Mouse (Mus musculus) neural tube, embryonic 13.5 days (tissue): ENCODE measurements around the gene F2rl1. TPM values are rescaled to one million over a fixed set of nuclear protein-coding genes. Genes with fewer than 3 reads are reported as not detected.
A peak's percentile ranks its signal among the peaks of the same experiment; 100 is the strongest.

Experiments
- ATAC-seq: fragments of 200-750 bp; cut with Nextera tagmentation; 2 replicates; pipeline ENCODE4 v1.8.0; 2017; ENCODE audit warnings: low read depth, mild to moderate bottlenecking, moderate TSS enrichment, moderate library complexity
- H3K27ac ChIP-seq: fragments of 300-500 bp; sonication (generic); replicated peaks from 2 replicates; pipeline ENCODE4 v1.5.1; 2015; ENCODE audit warnings: moderate library complexity, mild to moderate bottlenecking, inconsistent platforms
- H3K27me3 ChIP-seq: fragments of 300-500 bp; sonication (generic); 2 replicates; pipeline ENCODE4 v1.6.1; 2015; ENCODE audit warnings: mild to moderate bottlenecking, inconsistent platforms
- H3K36me3 ChIP-seq: fragments of 300-500 bp; sonication (generic); 2 replicates; pipeline ENCODE4 v1.6.1; 2015; ENCODE audit warnings: mild to moderate bottlenecking, inconsistent platforms
- H3K4me1 ChIP-seq: fragments of 300-500 bp; sonication (generic); replicated peaks from 2 replicates; pipeline ENCODE4 v1.6.1; 2015; ENCODE audit warnings: inconsistent platforms
- H3K4me2 ChIP-seq: fragments of 300-500 bp; sonication (generic); 2 replicates; pipeline ENCODE4 v1.6.1; 2015; ENCODE audit warnings: inconsistent platforms, mild to moderate bottlenecking, moderate library complexity
- H3K4me3 ChIP-seq: fragments of 300-500 bp; sonication (generic); 2 replicates; pipeline ENCODE4 v1.5.1; 2015; ENCODE audit warnings: mild to moderate bottlenecking, inconsistent platforms
- H3K9ac ChIP-seq: fragments of 300-500 bp; sonication (generic); 2 replicates; pipeline ENCODE4 v1.6.1; 2015; ENCODE audit warnings: moderate library complexity, mild to moderate bottlenecking, inconsistent platforms
- H3K9me3 ChIP-seq: fragments of 300-500 bp; sonication (generic); 2 replicates; pipeline ENCODE4 v1.6.1; 2016; ENCODE audit warnings: inconsistent platforms
- WGBS: fragments of 180-500 bp; shearing (Covaris S2); methylation state at CpG from one replicate; pipeline ENCODE4 v1.1.7; 2015; 5-methylcytosine and 5-hydroxymethylcytosine counted together
- polyA plus RNA-seq: library from polyadenylated mRNA; unstranded; fragments of >200 nt; fragmentation: Nextera tagmentation; extraction: Ambion mirVana; gene quantifications from 2 replicates; pipeline ENCODE4 v1.2.1, GENCODE M21; 2015

The F2rl1 gene
- polyA plus RNA-seq: 0.11 TPM in 1 of 2 replicates, not detected in the other

GRCm38 (mm10) chr13:95524674-95525491 is at the start of gene F2rl1:
F2rl1 (minus strand) TSS chr13:95525227.
- Histone ChIP-seq H3K9ac (peak within 1 kb of the TSS; percentile 41), H3K9me3 (no peaks in the 10 kb centered on the region), H3K4me2 (peak within 1 kb of the TSS; percentile 65), H3K4me3 (peak within 1 kb of the TSS; percentile 38), H3K36me3 (no peaks in the 10 kb centered on the region), H3K27me3 (peaks cover 61% of the 10 kb centered on the region), H3K4me1 (peaks cover 14% of the 10 kb centered on the region), H3K27ac (no peak within 1 kb of the TSS)
- ATAC-seq: peak; percentile 62
- 1% methylated on average over 54 of the region's 54 CpGs for WGBS

GRCm38 (mm10) chr13:95570877-95571276 is 45.9 kb upstream of the F2rl1 start:
- Histone ChIP-seq H3K9ac (no peak overlapping the region), H3K27me3 (no peaks in the 10 kb centered on the region), H3K4me1 (no peaks in the 10 kb centered on the region), H3K9me3 (0 out of 2 replicates have a peak, but pooled peaks cover 7% of the 10 kb centered on the region), H3K27ac (no peak overlapping the region), H3K4me2 (no peak overlapping the region), H3K4me3 (no peak overlapping the region), H3K36me3 (no peaks in the 10 kb centered on the region)
- WGBS: 96% methylated on average over 4 of the region's 4 CpGs
- no peak for ATAC-seq

DNA sequence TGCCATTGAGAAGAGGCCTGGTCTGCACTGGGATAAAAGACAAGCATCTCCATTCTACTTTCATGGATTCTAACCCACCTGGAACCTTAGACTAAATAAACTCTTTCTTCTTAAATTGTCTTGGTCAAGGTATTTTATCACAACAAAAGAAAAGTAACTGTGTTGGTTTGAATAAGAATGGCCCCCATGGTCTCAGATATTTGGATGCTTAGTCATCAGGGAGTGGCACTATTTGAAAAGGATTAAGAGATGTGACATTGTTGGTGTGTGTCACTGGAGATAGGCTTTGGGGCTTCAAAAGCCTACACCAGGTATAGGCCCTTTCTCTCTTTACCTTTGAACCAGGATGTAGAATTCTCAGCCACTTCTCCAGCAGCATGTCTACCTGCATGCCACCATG is 44.3 kb upstream of the F2rl1 start:
- no peak overlapping the region for H3K4me3 ChIP-seq
- H3K9ac ChIP-seq: no peak overlapping the region
- no peaks in the 10 kb centered on the region for H3K4me1 ChIP-seq
- no peak for ATAC-seq
- no peak overlapping the region for H3K27ac ChIP-seq
- no peaks in the 10 kb centered on the region for H3K36me3 ChIP-seq
- no peak overlapping the region for H3K4me2 ChIP-seq
- H3K27me3 ChIP-seq: no peaks in the 10 kb centered on the region; the same call in 1 of the 2 replicates
- H3K9me3 ChIP-seq: 0 out of 2 replicates have a peak, but pooled peaks cover 7% of the 10 kb centered on the region

GRCm38 (mm10) chr13:95568336-95568735 is 43.3 kb upstream of the F2rl1 start:
- no peak for ATAC-seq
- no peaks in the 10 kb centered on the region for H3K4me1 ChIP-seq
- 95% methylated on average over 3 of the region's 3 CpGs for WGBS
- 0 out of 2 replicates have a peak, but pooled peaks cover 7% of the 10 kb centered on the region for H3K9me3 ChIP-seq
- no peak overlapping the region for H3K27ac ChIP-seq
- H3K36me3 ChIP-seq: no peaks in the 10 kb centered on the region
- H3K27me3 ChIP-seq: no peaks in the 10 kb centered on the region; the same call in 1 of the 2 replicates
- H3K4me3 ChIP-seq: no peak overlapping the region
- no peak overlapping the region for H3K9ac ChIP-seq
- H3K4me2 ChIP-seq: no peak overlapping the region

DNA sequence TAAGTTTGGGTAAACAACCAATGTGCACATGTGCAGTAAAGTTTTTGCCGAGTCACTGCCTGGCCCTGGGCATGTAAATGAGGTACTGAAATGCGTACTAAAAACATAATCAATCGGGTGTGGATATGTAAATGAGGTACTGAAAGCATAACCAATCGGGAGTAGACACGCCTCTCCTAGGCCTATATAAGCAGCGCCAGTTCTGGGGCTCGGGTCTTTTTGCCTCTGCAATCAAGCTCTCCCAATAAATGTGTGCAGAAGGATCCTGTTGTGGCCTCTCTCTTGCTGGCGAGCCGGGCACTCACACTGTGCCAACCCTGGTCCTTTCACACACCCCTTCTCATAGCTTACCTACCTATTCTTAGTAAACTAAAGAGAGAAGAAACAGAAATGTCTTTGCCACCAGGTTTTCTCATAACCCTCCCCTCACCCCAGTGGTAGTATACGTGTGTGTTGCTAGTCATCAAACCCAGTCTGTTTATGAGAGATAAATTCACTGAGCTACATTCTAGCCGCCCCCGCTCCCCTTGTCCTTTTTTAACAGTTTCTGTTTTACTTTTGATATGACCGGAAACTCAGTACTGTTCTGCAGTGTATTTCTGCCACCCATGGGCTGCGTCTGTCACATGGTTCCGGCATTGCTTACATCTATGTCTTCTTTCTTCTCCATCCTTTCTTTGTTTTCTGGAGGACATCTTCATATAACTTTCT is 42.0 kb upstream of the F2rl1 start:
- no peak overlapping the region for H3K27ac ChIP-seq
- no peak overlapping the region for H3K9ac ChIP-seq
- H3K4me2 ChIP-seq: no peak overlapping the region
- ATAC-seq: no peak
- no peaks in the 10 kb centered on the region for H3K36me3 ChIP-seq
- H3K27me3 ChIP-seq: no peaks in the 10 kb centered on the region; the same call in 1 of the 2 replicates
- WGBS: 93% methylated on average over 15 of the region's 15 CpGs
- 0 out of 2 replicates have a peak, but pooled peaks cover 7% of the 10 kb centered on the region for H3K9me3 ChIP-seq
- no peaks in the 10 kb centered on the region for H3K4me1 ChIP-seq
- no peak overlapping the region for H3K4me3 ChIP-seq

DNA sequence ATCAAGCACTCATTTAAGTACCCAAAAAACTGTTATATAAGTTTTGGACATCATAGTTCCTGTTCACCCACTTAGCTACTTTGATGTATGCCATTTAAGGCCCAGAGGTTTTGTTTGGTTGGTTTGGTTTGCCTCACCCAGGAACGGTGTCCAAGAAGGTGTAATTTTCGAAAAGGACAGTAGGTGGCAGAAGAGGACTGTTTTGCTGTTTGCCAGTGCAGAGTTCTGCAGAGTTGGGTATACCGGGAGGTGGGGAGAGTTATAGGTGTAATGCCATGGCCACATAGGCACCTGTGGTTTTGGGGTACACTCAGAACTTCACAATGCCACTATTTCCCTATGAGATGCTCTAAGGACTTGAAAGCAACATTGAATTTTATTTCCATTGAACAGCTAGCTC is 38.7 kb upstream of the F2rl1 start:
- no peak overlapping the region for H3K4me2 ChIP-seq
- no peak overlapping the region for H3K4me3 ChIP-seq
- no peak overlapping the region for H3K27ac ChIP-seq
- H3K36me3 ChIP-seq: no peaks in the 10 kb centered on the region
- no peaks in the 10 kb centered on the region for H3K9me3 ChIP-seq
- WGBS: under 1% methylated on average over 3 of the region's 3 CpGs
- peak; percentile 76 for ATAC-seq
- no peaks in the 10 kb centered on the region for H3K4me1 ChIP-seq
- no peaks in the 10 kb centered on the region; the same call in 1 of the 2 replicates for H3K27me3 ChIP-seq
- no peak overlapping the region for H3K9ac ChIP-seq

- Histone ChIP-seq H3K27ac (no peak overlapping the region), H3K27me3 (no peaks in the 10 kb centered on the region; the same call in 1 of the 2 replicates), H3K4me3 (no peak overlapping the region), H3K4me1 (no peaks in the 10 kb centered on the region), H3K4me2 (no peak overlapping the region), H3K36me3 (no peaks in the 10 kb centered on the region), H3K9ac (no peak overlapping the region), H3K9me3 (no peaks in the 10 kb centered on the region)
- WGBS: 64% methylated on average over 10 of the region's 10 CpGs
- ATAC-seq: no peak
These were observed 38.1 kb upstream of the F2rl1 start for GRCm38 (mm10) chr13:95563066-95563610.

DNA sequence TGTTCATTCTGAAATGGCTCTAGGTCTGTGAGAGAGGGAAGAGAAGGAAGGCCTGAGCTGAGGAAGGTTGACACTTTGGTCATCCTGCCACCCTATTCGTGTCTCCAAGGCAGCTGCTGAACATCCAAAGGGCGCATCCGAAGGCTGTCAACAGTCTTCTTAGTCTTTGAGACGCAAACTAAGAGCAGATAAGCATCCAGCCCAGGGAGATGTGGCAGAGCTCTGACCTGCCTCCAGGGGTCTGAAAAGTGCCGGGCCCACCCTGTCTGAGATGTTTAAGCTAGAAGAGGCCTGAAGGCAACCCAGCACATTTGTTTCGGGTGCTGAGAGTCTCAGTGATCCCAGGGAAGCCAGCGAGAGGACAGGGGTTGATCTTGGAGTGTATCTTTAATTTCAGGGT is 32.3 kb upstream of the F2rl1 start:
- H3K27ac ChIP-seq: no peak overlapping the region
- no peaks in the 10 kb centered on the region for H3K27me3 ChIP-seq
- H3K4me2 ChIP-seq: no peak overlapping the region
- no peak overlapping the region for H3K4me3 ChIP-seq
- no peaks in the 10 kb centered on the region for H3K36me3 ChIP-seq
- ATAC-seq: no peak
- H3K9ac ChIP-seq: no peak overlapping the region
- WGBS: 86% methylated on average over 7 of the region's 7 CpGs
- H3K9me3 ChIP-seq: no peaks in the 10 kb centered on the region
- H3K4me1 ChIP-seq: no peaks in the 10 kb centered on the region

DNA sequence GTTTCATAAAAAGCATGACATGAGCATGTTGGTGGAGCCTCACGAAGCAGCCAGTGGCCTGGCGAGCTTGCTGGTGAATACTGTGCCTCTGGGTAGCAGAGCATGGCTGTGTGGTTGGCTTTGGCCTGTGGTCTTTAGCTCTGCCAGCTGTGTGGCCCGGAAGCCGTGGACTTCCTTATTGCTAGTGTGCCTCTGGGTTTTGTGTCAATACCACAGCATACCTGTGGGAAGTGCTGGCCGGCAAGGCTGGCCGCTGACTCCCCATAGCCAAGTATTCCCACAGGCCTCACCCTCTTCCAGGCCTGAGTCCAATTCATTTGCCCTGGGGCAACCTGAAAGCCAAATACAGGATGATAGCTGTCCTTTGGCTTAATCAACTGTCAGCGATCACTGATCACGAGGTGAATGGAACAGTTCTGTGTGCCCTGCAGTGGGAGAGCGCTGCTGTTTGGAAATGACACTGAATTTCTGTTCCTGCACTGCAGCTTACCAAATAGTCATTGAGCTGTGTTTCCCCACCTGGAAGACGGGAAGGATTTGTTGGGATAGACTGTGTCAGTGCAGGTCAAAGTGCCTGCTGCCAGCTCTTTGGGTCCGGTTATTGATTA is 29.0 kb upstream of the F2rl1 start:
- no peak for ATAC-seq
- no peaks in the 10 kb centered on the region for H3K27me3 ChIP-seq
- no peaks in the 10 kb centered on the region for H3K9me3 ChIP-seq
- peaks cover 8% of the 10 kb centered on the region for H3K4me1 ChIP-seq
- H3K36me3 ChIP-seq: no peaks in the 10 kb centered on the region
- WGBS: 83% methylated on average over 11 of the region's 11 CpGs
- H3K4me3 ChIP-seq: no peak overlapping the region
- no peak overlapping the region for H3K4me2 ChIP-seq
- no peak overlapping the region for H3K9ac ChIP-seq
- no peak overlapping the region for H3K27ac ChIP-seq

DNA sequence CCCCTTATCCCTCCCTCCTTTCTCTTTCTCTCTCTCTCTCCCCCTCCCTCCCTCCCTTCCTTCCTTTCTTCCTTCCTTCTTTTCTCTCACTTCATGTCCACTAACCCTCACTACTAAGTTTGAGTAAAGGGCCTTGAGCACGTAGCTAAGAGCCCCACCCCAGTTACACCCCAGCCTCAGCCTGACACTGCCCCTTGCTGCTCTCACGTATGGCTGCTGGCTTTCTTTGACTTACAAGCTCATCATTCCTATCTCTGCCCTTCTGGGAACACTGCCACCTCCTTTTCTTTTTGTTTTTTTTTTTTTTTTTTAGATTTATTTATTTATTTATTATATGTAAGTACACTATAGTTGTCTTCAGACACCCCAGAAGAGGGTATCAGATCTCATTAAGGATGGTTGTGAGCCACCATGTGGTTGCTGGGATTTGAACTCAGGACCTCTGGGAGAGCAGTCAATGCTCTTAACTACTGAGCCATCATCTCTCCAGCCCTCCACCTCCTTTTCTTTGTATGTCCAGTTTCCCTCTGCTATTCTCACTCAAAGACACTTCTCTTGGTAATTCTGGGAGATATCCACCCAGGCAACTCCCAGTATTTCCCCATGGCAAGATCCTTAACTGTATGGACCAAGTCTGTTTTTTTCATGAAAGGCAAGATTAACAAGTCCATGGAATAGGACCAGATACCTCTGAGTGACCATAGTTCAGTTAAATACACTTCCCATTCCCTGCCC is 25.8 kb upstream of the F2rl1 start:
- no peaks in the 10 kb centered on the region for H3K27me3 ChIP-seq
- ATAC-seq: no peak
- H3K4me1 ChIP-seq: peaks cover 34% of the 10 kb centered on the region
- no peak overlapping the region for H3K9ac ChIP-seq
- H3K4me2 ChIP-seq: no peak overlapping the region
- H3K27ac ChIP-seq: no peak overlapping the region
- H3K4me3 ChIP-seq: no peak overlapping the region
- no peaks in the 10 kb centered on the region for H3K9me3 ChIP-seq
- WGBS: 90% methylated on average over 2 of the region's 2 CpGs
- no peaks in the 10 kb centered on the region for H3K36me3 ChIP-seq

GRCm38 (mm10) chr13:95549421-95549820 is 24.4 kb upstream of the F2rl1 start:
- WGBS: 8% methylated on average over 3 of the region's 3 CpGs
- peak overlapping the region; percentile 50 for H3K4me2 ChIP-seq
- no peaks in the 10 kb centered on the region for H3K27me3 ChIP-seq
- peaks cover 34% of the 10 kb centered on the region for H3K4me1 ChIP-seq
- no peaks in the 10 kb centered on the region for H3K9me3 ChIP-seq
- H3K9ac ChIP-seq: no peak overlapping the region
- no peaks in the 10 kb centered on the region for H3K36me3 ChIP-seq
- no peak overlapping the region for H3K4me3 ChIP-seq
- no peak for ATAC-seq
- no peak overlapping the region for H3K27ac ChIP-seq
